Mouse (Mus musculus): Measurements from ENCODE around the gene Cemip.

- TF ChIP-seq CTCF (IDR thresholded peaks at IDR 0.05; ENCODE audit: control insufficient read depth, insufficient read depth, insufficient read length), result no peak
- TF ChIP-seq CEBPB (IDR thresholded peaks at IDR 0.05; ENCODE audit: low read depth), result no peak
- TF ChIP-seq USF1 (IDR thresholded peaks at IDR 0.05; ENCODE audit: low read depth), result no peak
- TF ChIP-seq MYOD1 (IDR thresholded peaks at IDR 0.05; ENCODE audit: control insufficient read depth, insufficient read length, low read depth), result no peak
- no peak for TF ChIP-seq FOSL1 (IDR thresholded peaks at IDR 0.05; ENCODE audit: insufficient read depth, low read length, poor library complexity, severe bottlenecking)
- TF ChIP-seq MAX (IDR thresholded peaks at IDR 0.05), result no peak
Measured at GRCm38 (mm10) chr7:83999647-84000046, 86.7 kb downstream of the Cemip start.

Data from C2C12 (cell line).